Comparison of ENCODE assay signal across 8 mouse cellular contexts in genomic region chr7:44854356-44855031, GRCm38 (mm10). TPM values are rescaled to one million over a fixed set of nuclear protein-coding genes. Genes with fewer than 3 reads are reported as not detected.
DNase-seq lines count a peak whose midpoint lies in the region; ATAC-seq and TF ChIP-seq lines count a peak whose summit lies in the region.

No protein-coding gene starts in this region.

- TF ChIP-seq POLR2A in kidney, adult 2 months (IDR thresholded peaks at IDR 0.05; ENCODE audit: low read depth, low read length) = peak; percentile 27

- H3K9ac ChIP-seq in embryonic facial prominence, embryonic 11.5 days (replicated peaks; ENCODE audit: low read length) = peak overlapping the region; percentile 70
- H3K9ac ChIP-seq in liver, embryonic 12.5 days = peak overlapping the region; percentile 90

- no peaks in the 10 kb centered on the region for H3K27me3 ChIP-seq in embryonic facial prominence, embryonic 11.5 days (ENCODE audit: control insufficient read depth, insufficient read depth, low read length)
- H3K27me3 ChIP-seq in kidney, adult 2 months (replicated peaks; ENCODE audit: control insufficient read depth, insufficient read depth, low read length) = no peaks in the 10 kb centered on the region
- H3K27me3 ChIP-seq in liver, embryonic 12.5 days (replicated peaks) = no peaks in the 10 kb centered on the region

- H3K4me3 ChIP-seq in embryonic facial prominence, embryonic 11.5 days (ENCODE audit: low read depth, low read length) = peak overlapping the region; percentile 47
- H3K4me3 ChIP-seq in kidney, adult 2 months (ENCODE audit: insufficient read depth, low read depth, low read length) = peak overlapping the region; percentile 84
- peak overlapping the region; percentile 72 for H3K4me3 ChIP-seq in liver, embryonic 12.5 days

- peak overlapping the region; percentile 81 for H3K27ac ChIP-seq in embryonic facial prominence, embryonic 11.5 days (replicated peaks; ENCODE audit: low read depth, low read length)
- H3K27ac ChIP-seq in kidney, adult 2 months (ENCODE audit: insufficient read depth, low read depth, low read length) = peak overlapping the region; percentile 99
- peak overlapping the region; percentile 97 for H3K27ac ChIP-seq in liver, embryonic 12.5 days

- WGBS in embryonic facial prominence, embryonic 11.5 days = under 1% methylated on average over 45 of the region's 45 CpGs
- WGBS in kidney, adult 2 months = under 1% methylated on average over 45 of the region's 45 CpGs
- under 1% methylated on average over 45 of the region's 45 CpGs for WGBS in liver, embryonic 12.5 days (ENCODE audit: insufficient replicate concordance)

- no peak for TF ChIP-seq CTCF in kidney, adult 2 months (conservative IDR thresholded peaks at IDR 0.05; ENCODE audit: insufficient read depth, insufficient read length, low read depth, low read length)

- ATAC-seq in embryonic facial prominence, embryonic 11.5 days (replicated peaks; ENCODE audit: insufficient number of reproducible peaks, low FRiP score, low TSS enrichment, low read depth) = peak; percentile 42
- peak; percentile 76 for ATAC-seq in liver, embryonic 12.5 days
- ATAC-seq in monocyte, adult 5-6 weeks (replicated peaks; ENCODE audit: insufficient number of reproducible peaks, low FRiP score, low TSS enrichment, poor library complexity, severe bottlenecking) = peak; percentile 29

- no peaks in the 10 kb centered on the region for H3K9me3 ChIP-seq in embryonic facial prominence, embryonic 11.5 days (replicated peaks; ENCODE audit: control insufficient read depth, low read length)
- no peaks in the 10 kb centered on the region for H3K9me3 ChIP-seq in liver, embryonic 12.5 days (replicated peaks)

- no peaks in the 10 kb centered on the region; the same call in 1 of the 2 replicates for H3K36me3 ChIP-seq in embryonic facial prominence, embryonic 11.5 days (replicated peaks; ENCODE audit: control insufficient read depth, insufficient read depth, low read depth, low read length)
- no peaks in the 10 kb centered on the region for H3K36me3 ChIP-seq in kidney, adult 2 months (ENCODE audit: control insufficient read depth, insufficient read depth, low read length)
- peaks cover 30% of the 10 kb centered on the region for H3K36me3 ChIP-seq in liver, embryonic 12.5 days

- peak overlapping the region; percentile 87 for H3K4me2 ChIP-seq in embryonic facial prominence, embryonic 11.5 days (ENCODE audit: low read depth, low read length)
- H3K4me2 ChIP-seq in liver, embryonic 12.5 days = peak overlapping the region; percentile 89

- H3K4me1 ChIP-seq in embryonic facial prominence, embryonic 11.5 days (ENCODE audit: control insufficient read depth, insufficient read depth, low read length) = peaks cover 8% of the 10 kb centered on the region
- H3K4me1 ChIP-seq in kidney, adult 2 months (ENCODE audit: control insufficient read depth, insufficient read depth, low read length) = peaks cover 22% of the 10 kb centered on the region
- H3K4me1 ChIP-seq in liver, embryonic 12.5 days = peaks cover 77% of the 10 kb centered on the region

- peak; percentile 45 for DNase-seq in 3T3-L1 (ENCODE audit: low read depth, low spot score)
- peak; percentile 96 for DNase-seq in adrenal gland, postnatal 14 days
- DNase-seq in embryonic facial prominence, embryonic 11.5 days (ENCODE audit: low spot score) = peak; percentile 83
- DNase-seq in heart, adult 8-10 months (ENCODE audit: low spot score) = peak; percentile 89
- DNase-seq in kidney, adult 2 months = peak; percentile 97
- peak; percentile 76 to 77 for DNase-seq in spleen, postnatal 14 days (ENCODE audit: low spot score in 2 of 2)

RNA-seq across cellular contexts. Expression of gene Pnkp, which starts 2.4 kb away (rescaled TPM):
- 35.2 and 45.1 TPM in 2 replicates for total RNA-seq in adrenal gland, postnatal 14 days (2021)
- polyA plus RNA-seq in embryonic facial prominence, embryonic 11.5 days (2014; fragmentation: Nextera tagmentation; extraction: Ambion mirVana) = 21.6 and 25.3 TPM in 2 replicates
- total RNA-seq in heart, adult 8-10 months (2022) = 10 to 100 TPM; 17.8 to 20.6 (median 19.6) TPM
- polyA plus RNA-seq in kidney, adult 2 months (2012; rRNA removed) = 44.9 and 53.4 TPM in 2 replicates
- 26.1 and 26.7 TPM in 2 replicates for polyA plus RNA-seq in liver, embryonic 12.5 days (2016; fragmentation: Nextera tagmentation; extraction: Ambion mirVana)
- total RNA-seq in monocyte, adult 5-6 weeks (2017) = 68.9 to 89.5 TPM (median 71.5 TPM) in 3 replicates

RNA-seq across cellular contexts. Expression of gene Tbc1d17, which starts 5.6 kb away (rescaled TPM):
- total RNA-seq in adrenal gland, postnatal 14 days (2021) = 58.8 and 66.1 TPM in 2 replicates
- polyA plus RNA-seq in embryonic facial prominence, embryonic 11.5 days (2014; fragmentation: Nextera tagmentation; extraction: Ambion mirVana) = 55.1 and 75.1 TPM in 2 replicates
- 10 to 100 TPM; 40.7 to 59.5 (median 51.5) TPM for total RNA-seq in heart, adult 8-10 months (2022)
- 100 and 114 TPM in 2 replicates for polyA plus RNA-seq in kidney, adult 2 months (2012; rRNA removed)
- polyA plus RNA-seq in liver, embryonic 12.5 days (2016; fragmentation: Nextera tagmentation; extraction: Ambion mirVana) = 34.4 and 39.6 TPM in 2 replicates
- total RNA-seq in monocyte, adult 5-6 weeks (2017) = 33.8 to 69.8 TPM (median 57.7 TPM) in 3 replicates

RNA-seq across cellular contexts. Expression of gene Akt1s1, which starts 5.7 kb away (rescaled TPM):
- total RNA-seq in adrenal gland, postnatal 14 days (2021) = 90.6 and 104 TPM in 2 replicates
- 32.4 and 42.5 TPM in 2 replicates for polyA plus RNA-seq in embryonic facial prominence, embryonic 11.5 days (2014; fragmentation: Nextera tagmentation; extraction: Ambion mirVana)
- 10 to 100 TPM; 64.3 to 76.2 (median 70.5) TPM for total RNA-seq in heart, adult 8-10 months (2022)
- polyA plus RNA-seq in kidney, adult 2 months (2012; rRNA removed) = 90.6 and 121 TPM in 2 replicates
- 42.7 and 45.3 TPM in 2 replicates for polyA plus RNA-seq in liver, embryonic 12.5 days (2016; fragmentation: Nextera tagmentation; extraction: Ambion mirVana)
- 11.6 to 33.0 TPM (median 13.0 TPM) in 3 replicates for total RNA-seq in monocyte, adult 5-6 weeks (2017)

RNA-seq across cellular contexts. Expression of gene Ptov1, which starts 15.1 kb away (rescaled TPM):
- 239 and 241 TPM in 2 replicates for total RNA-seq in adrenal gland, postnatal 14 days (2021)
- polyA plus RNA-seq in embryonic facial prominence, embryonic 11.5 days (2014; fragmentation: Nextera tagmentation; extraction: Ambion mirVana) = 350 and 370 TPM in 2 replicates
- total RNA-seq in heart, adult 8-10 months (2022) = 100 to 1,000 TPM; 178 to 199 (median 189) TPM
- 212 and 221 TPM in 2 replicates for polyA plus RNA-seq in kidney, adult 2 months (2012; rRNA removed)
- polyA plus RNA-seq in liver, embryonic 12.5 days (2016; fragmentation: Nextera tagmentation; extraction: Ambion mirVana) = 114 and 121 TPM in 2 replicates
- 7.2 to 11.9 TPM (median 7.4 TPM) in 3 replicates for total RNA-seq in monocyte, adult 5-6 weeks (2017)

RNA-seq across cellular contexts. Expression of gene Med25, which starts 38.0 kb away (rescaled TPM):
- total RNA-seq in adrenal gland, postnatal 14 days (2021) = 75.3 and 87.2 TPM in 2 replicates
- polyA plus RNA-seq in embryonic facial prominence, embryonic 11.5 days (2014; fragmentation: Nextera tagmentation; extraction: Ambion mirVana) = 44.5 and 50.3 TPM in 2 replicates
- 10 to 100 TPM; 79.8 to 88.1 (median 85.0) TPM for total RNA-seq in heart, adult 8-10 months (2022)
- 164 and 181 TPM in 2 replicates for polyA plus RNA-seq in kidney, adult 2 months (2012; rRNA removed)
- polyA plus RNA-seq in liver, embryonic 12.5 days (2016; fragmentation: Nextera tagmentation; extraction: Ambion mirVana) = 60.4 and 61.0 TPM in 2 replicates
- total RNA-seq in monocyte, adult 5-6 weeks (2017) = 8.2 to 15.1 TPM (median 8.9 TPM) in 3 replicates

Comparison
In these comparisons a context has a peak if more than half of its experiments do, and no peak if none do; other contexts are left out.
1. Peak in every context shown above with its lines: DNase-seq, ATAC-seq, H3K4me3 ChIP-seq and H3K27ac ChIP-seq.
2. DNase-seq: peak in every context shown above with its lines; median percentile 97 in kidney, adult 2 months; 96 in adrenal gland, postnatal 14 days; 89 in heart, adult 8-10 months; 83 in embryonic facial prominence, embryonic 11.5 days; 76 in spleen, postnatal 14 days; 45 in 3T3-L1.